Mouse (Mus musculus) midbrain, embryonic 16.5 days (tissue): Measurements from ENCODE around the gene Nap1l5. TPM values are rescaled to one million over a fixed set of nuclear protein-coding genes. Genes with fewer than 3 reads are reported as not detected.
"Not testable (repeated sequence)": the region's sequence is repeated elsewhere in the genome, so short reads cannot be mapped to it uniquely, and the experiment has no call there.

Source experiments
- ATAC-seq: fragments of 200-750 bp; cut with Nextera tagmentation; 2 replicates; pipeline ENCODE4 v1.8.0; 2017; ENCODE audit warnings: moderate TSS enrichment
- H3K27ac ChIP-seq: fragments of 300-500 bp; sonication (generic); 2 replicates; pipeline ENCODE4 v1.5.1; 2014; ENCODE audit warnings: mild to moderate bottlenecking, low read length, mixed read lengths
- H3K27me3 ChIP-seq: fragments of 300-500 bp; sonication (generic); 2 replicates; pipeline ENCODE4 v1.6.1; 2014; ENCODE audit warnings: low read depth, low read length, mixed read lengths; ENCODE audit not compliant: control insufficient read depth, insufficient read depth
- H3K36me3 ChIP-seq: fragments of 300-500 bp; sonication (generic); 2 replicates; pipeline ENCODE4 v1.6.1; 2014; ENCODE audit warnings: mild to moderate bottlenecking, low read length, moderate library complexity, mixed read lengths; ENCODE audit not compliant: control insufficient read depth, insufficient read depth
- H3K4me1 ChIP-seq: fragments of 300-500 bp; sonication (generic); 2 replicates; pipeline ENCODE4 v1.6.1; 2014; ENCODE audit warnings: mild to moderate bottlenecking, low read length, mixed read lengths; ENCODE audit not compliant: control insufficient read depth, insufficient read depth
- H3K4me2 ChIP-seq: fragments of 300-500 bp; sonication (generic); 2 replicates; pipeline ENCODE4 v1.6.1; 2014; ENCODE audit warnings: mild to moderate bottlenecking, low read length, mixed read lengths
- H3K4me3 ChIP-seq: fragments of 300-500 bp; sonication (generic); 2 replicates; pipeline ENCODE4 v1.5.1; 2014; ENCODE audit warnings: low read depth, mild to moderate bottlenecking, low read length, moderate library complexity, mixed read lengths
- H3K9ac ChIP-seq: fragments of 300-500 bp; sonication (generic); 2 replicates; pipeline ENCODE4 v1.6.1; 2014; ENCODE audit warnings: low read depth, low read length, mixed read lengths
- H3K9me3 ChIP-seq: fragments of 300-500 bp; sonication (generic); replicated peaks from 2 replicates; pipeline ENCODE4 v1.6.1; 2014; ENCODE audit warnings: mild to moderate bottlenecking, low read length, mixed read lengths; ENCODE audit not compliant: control insufficient read depth, poor library complexity, severe bottlenecking
- WGBS: fragments of 180-500 bp; shearing (Covaris S2); extraction: QIAGEN DNeasy Blood & Tissue Kit; methylation state at CpG from one replicate; pipeline ENCODE4 v1.1.7; 2014; 5-methylcytosine and 5-hydroxymethylcytosine counted together
- polyA plus RNA-seq: library from polyadenylated mRNA; unstranded; fragments of >200 nt; fragmentation: Nextera tagmentation; extraction: Ambion mirVana; gene quantifications from 2 replicates; pipeline ENCODE4 v1.2.1, GENCODE M21; 2015

Nap1l5 gene
- polyA plus RNA-seq, 1 experiment from 2014 or later, result 365 TPM

- H3K4me3 ChIP-seq, H3K9me3 ChIP-seq, H3K4me2 ChIP-seq, H3K36me3 ChIP-seq, H3K27me3 ChIP-seq, H3K27ac ChIP-seq, H3K4me1 ChIP-seq, ATAC-seq, H3K9ac ChIP-seq: not testable (repeated sequence)
- 96% methylated on average over 6 of the region's 6 CpGs for WGBS
These were observed 39.0 kb downstream of the Nap1l5 start for GRCm38 (mm10) chr6:58867858-58868257.

- ATAC-seq, result 0 out of 2 replicates have a peak, but pooled peaks have one; percentile 36
- WGBS, result 74% methylated on average over 4 of the region's 4 CpGs
- Histone ChIP-seq H3K4me1 (0 out of 2 replicates have a peak, but pooled peaks cover 4% of the 10 kb centered on the region), H3K27me3 (no peaks in the 10 kb centered on the region), H3K4me2 (no peak overlapping the region), H3K9ac (no peak overlapping the region), H3K27ac (no peak overlapping the region), H3K36me3 (0 out of 2 replicates have a peak, but pooled peaks cover 3% of the 10 kb centered on the region), H3K4me3 (no peak overlapping the region), H3K9me3 (no peaks in the 10 kb centered on the region)
These were observed 43.1 kb downstream of the Nap1l5 start for GRCm38 (mm10) chr6:58863631-58864235.

GRCm38 (mm10) chr6:58862446-58862993 lies 44.4 kb downstream of the Nap1l5 start:
- H3K36me3 ChIP-seq, result 0 out of 2 replicates have a peak, but pooled peaks cover 3% of the 10 kb centered on the region
- H3K9ac ChIP-seq, result no peak overlapping the region
- 0 out of 2 replicates have a peak, but pooled peaks cover 4% of the 10 kb centered on the region for H3K4me1 ChIP-seq
- H3K27me3 ChIP-seq, result no peaks in the 10 kb centered on the region
- H3K4me2 ChIP-seq, result no peak overlapping the region
- H3K27ac ChIP-seq, result no peak overlapping the region; the same call in 1 of the 2 replicates
- 65% methylated on average over 9 of the region's 9 CpGs for WGBS
- no peak overlapping the region for H3K4me3 ChIP-seq
- no peak for ATAC-seq
- no peaks in the 10 kb centered on the region for H3K9me3 ChIP-seq

- no peak for ATAC-seq
- Histone ChIP-seq H3K9ac (no peak overlapping the region), H3K36me3 (0 out of 2 replicates have a peak, but pooled peaks cover 3% of the 10 kb centered on the region), H3K4me1 (peaks cover 9% of the 10 kb centered on the region; the same call in 1 of the 2 replicates), H3K4me3 (no peak overlapping the region), H3K4me2 (no peak overlapping the region), H3K9me3 (no peaks in the 10 kb centered on the region), H3K27me3 (no peaks in the 10 kb centered on the region), H3K27ac (no peak overlapping the region)
- 50% methylated on average over 4 of the region's 4 CpGs for WGBS
These were observed 47.4 kb downstream of the Nap1l5 start for GRCm38 (mm10) chr6:58859517-58859916.

GRCm38 (mm10) chr6:58856494-58856893 lies 50.4 kb downstream of the Nap1l5 start:
- no peak overlapping the region for H3K4me2 ChIP-seq
- H3K9me3 ChIP-seq, result no peaks in the 10 kb centered on the region
- no peak; the same call in 1 of the 2 replicates for ATAC-seq
- no peak overlapping the region for H3K9ac ChIP-seq
- H3K27me3 ChIP-seq, result no peaks in the 10 kb centered on the region
- peaks cover 6% of the 10 kb centered on the region; the same call in 1 of the 2 replicates for H3K4me1 ChIP-seq
- peaks cover 4% of the 10 kb centered on the region; the same call in 1 of the 2 replicates for H3K36me3 ChIP-seq
- no peak overlapping the region for H3K27ac ChIP-seq
- H3K4me3 ChIP-seq, result no peak overlapping the region
- WGBS, result 68% methylated on average over 2 of the region's 2 CpGs

- Histone ChIP-seq H3K9ac (no peak overlapping the region), H3K27ac (no peak overlapping the region), H3K27me3 (no peaks in the 10 kb centered on the region), H3K36me3 (peaks cover 6% of the 10 kb centered on the region; the same call in 1 of the 2 replicates), H3K4me1 (peaks cover 6% of the 10 kb centered on the region; the same call in 1 of the 2 replicates), H3K4me3 (no peak overlapping the region), H3K4me2 (no peak overlapping the region), H3K9me3 (no peaks in the 10 kb centered on the region)
- 57% methylated on average over 10 of the region's 10 CpGs for WGBS
- ATAC-seq, result peak; percentile 74; the same call in 1 of the 2 replicates
These were observed 51.1 kb downstream of the Nap1l5 start for GRCm38 (mm10) chr6:58855676-58856367.

Other genes starting within 250 kb of the Nap1l5 start
- 29.8 and 31.9 TPM in 2 replicates for gene Herc3, start 75.6 kb downstream of the Nap1l5 start, polyA plus RNA-seq
- gene Fam13a, start 117.5 kb upstream of the Nap1l5 start, polyA plus RNA-seq, result 11.6 and 13.0 TPM in 2 replicates